Mouse (Mus musculus) limb, embryonic 13.5 days (tissue): ENCODE results near the gene Gm45208. TPM values are rescaled to one million over a fixed set of nuclear protein-coding genes. Genes with fewer than 3 reads are reported as not detected.

Experiments
- ATAC-seq: fragments of 200-750 bp; cut with Nextera tagmentation; 2 replicates; pipeline ENCODE4 v1.8.0; 2017; ENCODE audit warnings: low read depth, moderate number of reproducible peaks, moderate TSS enrichment; ENCODE audit not compliant: low FRiP score
- H3K27ac ChIP-seq: fragments of 300-500 bp; sonication (generic); 2 replicates; pipeline ENCODE4 v1.5.1; 2015; ENCODE audit warnings: inconsistent platforms, mild to moderate bottlenecking, moderate library complexity
- H3K27me3 ChIP-seq: fragments of 300-500 bp; sonication (generic); 2 replicates; pipeline ENCODE4 v1.6.1; 2015; ENCODE audit warnings: mild to moderate bottlenecking, inconsistent platforms
- H3K36me3 ChIP-seq: fragments of 300-500 bp; sonication (generic); 2 replicates; pipeline ENCODE4 v1.6.1; 2015; ENCODE audit warnings: inconsistent platforms, mild to moderate bottlenecking, moderate library complexity
- H3K4me1 ChIP-seq: fragments of 300-500 bp; sonication (generic); 2 replicates; pipeline ENCODE4 v1.6.1; 2015; ENCODE audit warnings: inconsistent platforms
- H3K4me2 ChIP-seq: fragments of 300-500 bp; sonication (generic); replicated peaks from 2 replicates; pipeline ENCODE4 v1.6.1; 2015; ENCODE audit warnings: inconsistent platforms, mild to moderate bottlenecking, moderate library complexity
- H3K4me3 ChIP-seq: fragments of 300-500 bp; sonication (generic); 2 replicates; pipeline ENCODE4 v1.5.1; 2015; ENCODE audit warnings: moderate library complexity, mild to moderate bottlenecking, inconsistent platforms
- H3K9ac ChIP-seq: fragments of 300-500 bp; sonication (generic); 2 replicates; pipeline ENCODE4 v1.6.1; 2015; ENCODE audit warnings: mild to moderate bottlenecking, inconsistent platforms
- H3K9me3 ChIP-seq: fragments of 300-500 bp; sonication (generic); 2 replicates; pipeline ENCODE4 v1.6.1; 2016; ENCODE audit warnings: inconsistent platforms
- WGBS: fragments of 180-500 bp; shearing (Covaris S2); methylation state at CpG from one replicate; pipeline ENCODE4 v1.1.7; 2015; 5-methylcytosine and 5-hydroxymethylcytosine counted together
- polyA plus RNA-seq: library from polyadenylated mRNA; unstranded; fragments of >200 nt; fragmentation: Nextera tagmentation; extraction: Ambion mirVana; gene quantifications from 2 replicates; pipeline ENCODE4 v1.2.1, GENCODE M21; 2015

Gm45208 gene
- polyA plus RNA-seq, result 0.48 and 0.78 TPM in 2 replicates

DNA sequence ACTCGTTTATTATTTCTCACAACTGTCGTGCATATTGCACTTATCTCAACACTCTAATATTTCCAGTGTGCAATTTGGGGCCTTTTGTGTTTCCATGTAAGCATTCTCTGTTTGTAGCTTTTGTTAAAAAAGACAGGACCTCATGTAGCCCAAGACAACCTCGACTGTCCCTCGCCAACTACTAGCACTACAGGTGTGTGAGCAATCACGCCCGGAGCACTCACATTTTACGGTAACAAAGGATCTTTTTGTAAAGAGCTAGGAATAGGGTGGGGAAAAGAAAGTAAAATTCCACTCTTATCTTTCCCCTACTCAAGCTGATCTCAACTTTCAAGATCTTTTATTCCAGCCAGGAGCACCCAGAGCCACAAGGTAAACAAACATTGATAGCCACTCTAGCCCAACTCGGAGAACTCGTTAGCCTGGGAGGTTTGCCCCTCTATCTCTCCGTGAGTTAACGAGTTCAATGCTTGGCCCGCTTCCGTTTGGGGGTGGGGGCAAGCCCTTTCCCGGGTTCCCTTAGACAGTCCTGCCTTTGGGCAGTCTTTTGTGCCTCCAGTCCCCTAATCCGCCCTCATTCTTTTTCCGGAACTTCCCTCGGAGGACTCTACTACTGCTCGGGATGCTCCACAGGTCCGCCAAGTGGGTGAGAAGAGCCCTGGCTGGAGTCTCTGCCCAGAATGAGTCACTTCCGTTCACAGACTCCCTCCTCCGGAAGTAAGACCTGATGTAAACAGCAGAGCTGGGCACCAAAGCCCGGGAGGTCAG lies at the start of gene Gm45208:
Gene Gm45208 (plus strand): TSS at position 732 of the 768 bp plus-strand sequence.
- ATAC-seq, result peak; percentile 89
- no peaks in the 10 kb centered on the region for H3K9me3 ChIP-seq
- H3K9ac ChIP-seq, result peak within 1 kb of the TSS; percentile 68
- peaks cover 21% of the 10 kb centered on the region; the same call in 1 of the 2 replicates for H3K36me3 ChIP-seq
- 17% methylated on average over 22 of the region's 22 CpGs for WGBS
- H3K4me1 ChIP-seq, result no peaks in the 10 kb centered on the region
- no peaks in the 10 kb centered on the region for H3K27me3 ChIP-seq
- peak within 1 kb of the TSS; percentile 71 for H3K4me2 ChIP-seq
- peak within 1 kb of the TSS; percentile 58 for H3K4me3 ChIP-seq
- peak within 1 kb of the TSS; percentile 84 for H3K27ac ChIP-seq

DNA sequence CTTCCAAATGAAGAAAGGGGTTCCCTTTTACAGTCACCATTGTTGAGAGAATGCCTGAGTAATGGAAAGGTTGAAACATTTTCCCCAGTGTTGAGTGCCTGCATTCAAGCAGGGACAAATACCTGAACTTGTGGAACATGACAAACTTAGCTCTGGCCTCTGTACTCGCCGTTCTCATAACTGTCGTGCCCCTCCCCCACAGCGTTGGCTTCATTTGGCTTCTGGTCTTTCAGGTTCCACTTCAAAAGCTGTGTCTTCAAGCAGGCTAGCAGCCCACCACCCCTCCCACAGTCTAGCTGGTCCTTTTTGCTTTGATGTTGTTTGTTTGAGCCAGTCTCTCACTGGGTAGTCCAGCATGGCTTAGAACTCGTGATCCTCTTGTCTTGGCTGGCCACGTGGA lies 49.3 kb upstream of the Gm45208 start:
- no peak for ATAC-seq
- WGBS, result 38% methylated on average over 6 of the region's 6 CpGs
- Histone ChIP-seq H3K4me3 (no peak overlapping the region), H3K36me3 (peaks cover 6% of the 10 kb centered on the region; the same call in 1 of the 2 replicates), H3K4me1 (peaks cover 18% of the 10 kb centered on the region), H3K9me3 (no peaks in the 10 kb centered on the region), H3K27ac (no peak overlapping the region), H3K27me3 (no peaks in the 10 kb centered on the region), H3K9ac (no peak overlapping the region), H3K4me2 (no peak overlapping the region)

DNA sequence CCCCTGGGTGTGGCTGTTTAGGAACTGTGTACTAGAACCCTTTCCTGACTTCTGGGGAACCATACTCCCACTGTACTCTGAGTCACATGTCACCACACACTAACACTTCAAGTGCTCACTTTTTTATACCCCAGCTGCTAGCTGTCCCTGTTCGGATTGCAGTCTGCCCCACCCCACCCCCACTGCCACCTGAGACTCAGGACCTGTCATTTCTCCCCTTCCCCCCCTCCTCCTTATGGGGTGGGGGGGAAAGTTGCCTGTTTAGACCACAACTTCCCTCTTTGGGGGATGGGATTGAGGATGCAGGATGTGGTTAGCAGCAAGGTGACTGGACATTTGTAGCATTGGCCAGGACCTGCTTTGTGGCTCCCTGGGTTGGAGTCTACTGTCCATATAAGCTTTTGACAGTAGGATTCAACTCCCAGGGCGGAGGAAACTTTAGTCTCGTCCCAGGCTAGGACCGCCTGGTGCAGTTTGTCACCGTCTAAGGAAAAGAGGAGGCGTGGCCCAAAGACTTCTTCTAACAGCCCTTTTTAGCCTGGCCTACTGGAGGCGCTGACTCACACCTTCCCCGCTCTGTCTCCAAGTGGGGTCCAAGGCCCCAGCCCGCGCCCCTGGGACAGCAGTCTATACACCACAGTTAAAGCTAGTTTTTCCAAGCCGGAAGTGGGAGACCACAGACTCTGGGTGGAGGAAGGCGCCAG lies 48.3 kb upstream of the Gm45208 start:
- H3K4me1 ChIP-seq, result peaks cover 18% of the 10 kb centered on the region
- H3K27ac ChIP-seq, result peak overlapping the region; percentile 70; the same call in 1 of the 2 replicates
- peak overlapping the region; percentile 29; the same call in 1 of the 2 replicates for H3K4me3 ChIP-seq
- no peak overlapping the region for H3K9ac ChIP-seq
- 23% methylated on average over 12 of the region's 12 CpGs for WGBS
- H3K27me3 ChIP-seq, result no peaks in the 10 kb centered on the region
- H3K36me3 ChIP-seq, result peaks cover 5% of the 10 kb centered on the region; the same call in 1 of the 2 replicates
- ATAC-seq, result peak; percentile 1; the same call in 1 of the 2 replicates
- peak overlapping the region; percentile 57 for H3K4me2 ChIP-seq
- no peaks in the 10 kb centered on the region for H3K9me3 ChIP-seq

DNA sequence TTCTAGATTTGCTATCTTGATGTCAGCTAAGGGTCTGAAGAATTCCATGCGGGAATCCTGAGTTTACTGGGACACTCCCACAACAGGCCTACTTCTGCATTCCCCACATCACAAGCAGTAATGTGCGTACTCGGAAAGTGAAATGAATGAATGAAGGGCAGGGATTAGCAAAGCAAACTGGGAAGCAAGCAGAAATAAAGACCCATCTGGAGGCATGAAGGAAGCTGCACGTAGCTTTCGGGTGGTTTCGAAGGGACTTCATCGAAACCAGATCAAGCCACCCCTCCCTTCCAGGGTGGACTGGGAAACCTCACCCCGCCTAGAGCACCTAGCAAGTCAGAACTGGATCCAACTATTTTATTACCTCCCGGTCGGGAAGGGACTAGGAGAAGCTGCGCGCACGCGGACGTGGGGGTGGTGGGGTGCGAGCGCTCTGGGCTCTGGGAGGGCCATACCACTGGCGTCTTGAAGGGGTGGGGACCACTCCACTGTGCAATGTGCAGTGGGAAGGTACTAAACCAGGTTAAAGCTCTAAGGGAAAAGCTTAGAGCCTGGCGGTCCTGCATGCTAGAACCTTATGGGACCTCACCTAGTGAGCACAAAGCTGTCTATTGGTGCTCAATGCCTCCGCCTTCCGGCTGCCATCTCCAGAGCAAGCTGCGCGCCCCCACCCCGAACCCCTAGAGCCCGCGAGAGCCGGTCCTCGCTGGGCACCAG lies 47.6 kb upstream of the Gm45208 start:
- 31% methylated on average over 28 of the region's 28 CpGs for WGBS
- H3K9me3 ChIP-seq, result no peaks in the 10 kb centered on the region
- H3K36me3 ChIP-seq, result no peaks in the 10 kb centered on the region
- H3K4me2 ChIP-seq, result peak overlapping the region; percentile 57
- no peaks in the 10 kb centered on the region for H3K27me3 ChIP-seq
- H3K9ac ChIP-seq, result 0 out of 2 replicates have a peak overlapping the region, but pooled peaks have one; percentile 2
- peak overlapping the region; percentile 70 for H3K27ac ChIP-seq
- H3K4me3 ChIP-seq, result peak overlapping the region; percentile 29
- peaks cover 18% of the 10 kb centered on the region for H3K4me1 ChIP-seq
- peak; percentile 16; the same call in 1 of the 2 replicates for ATAC-seq

DNA sequence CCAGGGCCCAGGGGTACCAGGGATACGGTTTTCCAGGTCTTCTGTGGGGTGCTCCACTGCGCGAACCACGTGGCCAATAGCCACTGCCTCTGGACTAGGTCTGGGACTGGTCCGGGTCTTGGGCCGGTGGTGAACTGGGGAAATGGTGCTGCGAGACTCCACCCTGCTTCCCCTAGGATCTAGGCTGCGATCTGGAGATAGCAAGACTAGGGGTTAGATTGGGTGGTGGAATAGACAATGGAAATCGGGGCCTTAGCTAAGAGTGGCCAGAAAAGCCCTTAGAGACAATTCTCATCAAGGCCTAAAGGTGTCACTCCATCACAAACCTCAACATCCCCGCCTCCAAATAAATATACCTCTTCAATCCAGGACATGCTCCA lies 47.1 kb upstream of the Gm45208 start:
- Histone ChIP-seq H3K9ac (no peak overlapping the region), H3K27me3 (no peaks in the 10 kb centered on the region), H3K27ac (peak overlapping the region; percentile 70), H3K9me3 (no peaks in the 10 kb centered on the region), H3K4me2 (peak overlapping the region; percentile 57), H3K4me1 (peaks cover 18% of the 10 kb centered on the region), H3K36me3 (no peaks in the 10 kb centered on the region), H3K4me3 (peak overlapping the region; percentile 29)
- 33% methylated on average over 10 of the region's 10 CpGs for WGBS
- 0 out of 2 replicates have a peak, but pooled peaks have one; percentile 2 for ATAC-seq

DNA sequence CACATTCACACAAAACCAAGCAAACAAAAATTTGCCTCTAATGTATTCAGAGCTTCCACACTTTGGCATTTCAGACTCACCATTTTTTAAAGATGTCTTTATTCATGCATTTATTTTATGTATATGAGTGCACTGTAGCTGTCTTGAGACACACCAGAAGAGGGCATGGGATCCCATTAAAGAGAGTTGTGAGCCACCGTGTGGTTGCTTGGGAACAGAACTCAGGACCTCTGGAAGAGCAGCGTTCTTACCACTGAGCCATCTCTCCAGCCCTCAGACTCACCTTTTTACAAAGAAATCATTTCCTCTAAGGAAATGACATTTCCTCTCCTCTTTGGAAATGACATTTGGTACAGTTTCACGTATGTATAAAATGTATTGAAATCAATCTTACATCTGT lies 43.1 kb upstream of the Gm45208 start:
- Histone ChIP-seq H3K27me3 (no peaks in the 10 kb centered on the region), H3K9ac (no peak overlapping the region), H3K9me3 (no peaks in the 10 kb centered on the region), H3K36me3 (no peaks in the 10 kb centered on the region), H3K4me3 (no peak overlapping the region), H3K4me2 (no peak overlapping the region), H3K27ac (no peak overlapping the region), H3K4me1 (peaks cover 4% of the 10 kb centered on the region)
- WGBS, result 37% methylated on average over 3 of the region's 3 CpGs
- no peak for ATAC-seq

DNA sequence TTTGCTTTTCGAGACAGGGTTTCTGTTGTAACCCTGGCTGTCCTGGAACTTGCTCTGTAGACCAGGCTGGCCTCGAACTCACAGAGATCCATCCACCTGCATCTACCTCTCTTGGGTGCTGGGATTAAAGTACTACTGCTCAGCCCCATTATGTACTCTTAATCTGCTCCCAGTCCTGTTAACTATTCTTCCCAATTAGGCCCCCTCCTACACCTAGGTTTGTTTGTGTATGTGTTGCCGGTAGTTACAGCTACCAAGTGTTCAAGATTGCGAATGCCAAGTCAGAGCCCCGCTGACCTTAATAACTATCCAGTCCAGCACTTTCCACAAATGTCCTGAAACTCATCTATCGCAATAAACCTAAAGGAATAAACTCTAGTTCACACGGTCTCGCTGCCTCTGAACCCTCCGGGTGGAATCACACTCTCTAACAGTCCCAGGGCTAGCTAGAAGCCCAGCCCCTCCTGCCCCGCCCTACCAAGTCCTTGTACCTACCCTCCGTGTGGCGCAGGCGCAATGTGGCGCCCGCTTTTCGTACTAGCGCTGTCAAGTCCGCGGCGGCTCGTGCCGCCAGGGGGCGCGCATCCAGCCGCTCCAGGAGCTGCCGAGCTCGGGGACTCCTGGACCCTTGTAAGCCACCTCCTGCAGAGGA lies 42.5 kb upstream of the Gm45208 start:
- Histone ChIP-seq H3K4me2 (peak overlapping the region; percentile 61), H3K4me1 (no peaks in the 10 kb centered on the region), H3K36me3 (no peaks in the 10 kb centered on the region), H3K4me3 (peak overlapping the region; percentile 36), H3K27ac (no peak overlapping the region), H3K9ac (peak overlapping the region; percentile 55; the same call in 1 of the 2 replicates), H3K27me3 (no peaks in the 10 kb centered on the region), H3K9me3 (no peaks in the 10 kb centered on the region)
- 16% methylated on average over 27 of the region's 27 CpGs for WGBS
- ATAC-seq, result peak; percentile 93

DNA sequence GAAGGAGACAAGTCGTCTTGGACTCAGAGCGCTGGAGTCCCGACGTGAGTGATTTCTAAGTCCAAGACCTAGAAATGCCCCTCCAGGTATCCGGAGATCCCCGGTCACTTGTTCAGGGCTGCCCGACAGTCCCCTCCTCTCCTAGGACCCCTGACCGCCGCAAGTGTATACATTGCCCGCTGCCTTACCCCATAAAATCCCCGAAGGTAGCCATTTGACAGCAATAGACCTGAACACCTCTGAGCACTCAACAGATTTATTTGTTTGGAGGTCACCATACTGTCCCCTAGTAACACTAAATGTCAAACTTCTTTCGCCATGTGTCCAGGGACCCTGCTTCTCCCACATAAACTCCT lies 42.0 kb upstream of the Gm45208 start:
- H3K9me3 ChIP-seq, result no peaks in the 10 kb centered on the region
- H3K27ac ChIP-seq, result no peak overlapping the region
- no peaks in the 10 kb centered on the region for H3K36me3 ChIP-seq
- ATAC-seq, result peak; percentile 34; the same call in 1 of the 2 replicates
- 22% methylated on average over 12 of the region's 12 CpGs for WGBS
- no peaks in the 10 kb centered on the region for H3K4me1 ChIP-seq
- H3K4me3 ChIP-seq, result peak overlapping the region; percentile 36
- H3K9ac ChIP-seq, result peak overlapping the region; percentile 55; the same call in 1 of the 2 replicates
- no peaks in the 10 kb centered on the region for H3K27me3 ChIP-seq
- peak overlapping the region; percentile 61 for H3K4me2 ChIP-seq

DNA sequence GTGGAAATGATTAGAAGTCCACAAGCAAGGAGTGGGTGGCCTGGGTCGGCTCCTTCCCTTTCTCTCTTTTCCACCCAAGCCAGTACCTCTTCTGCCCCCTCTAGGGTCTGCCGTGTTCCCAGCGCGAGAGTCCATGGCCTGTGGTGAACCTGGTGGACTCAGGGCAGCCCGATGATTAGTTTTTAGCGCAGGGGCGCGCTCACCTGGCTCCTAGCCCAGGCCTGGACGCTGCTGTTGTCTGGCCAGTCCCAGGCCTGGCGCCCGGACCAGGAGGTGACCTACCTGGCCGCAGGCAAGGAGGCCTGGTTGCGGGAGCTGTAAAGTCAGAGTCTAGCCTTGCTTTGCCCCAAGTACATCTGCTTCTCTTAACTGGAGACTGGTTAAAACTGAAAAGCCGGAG lies 41.2 kb upstream of the Gm45208 start, which contains the start of gene Magix:
Gene Magix (minus strand): TSS at position 388 of the 400 bp plus-strand sequence.
- peak within 1 kb of the TSS; percentile 61 for H3K4me2 ChIP-seq
- no peak within 1 kb of the TSS for H3K27ac ChIP-seq
- H3K4me3 ChIP-seq, result peak within 1 kb of the TSS; percentile 36
- no peak for ATAC-seq
- H3K9me3 ChIP-seq, result no peaks in the 10 kb centered on the region
- H3K9ac ChIP-seq, result peak within 1 kb of the TSS; percentile 55; the same call in 1 of the 2 replicates
- 61% methylated on average over 14 of the region's 14 CpGs for WGBS
- no peaks in the 10 kb centered on the region for H3K27me3 ChIP-seq
- H3K4me1 ChIP-seq, result no peaks in the 10 kb centered on the region
- H3K36me3 ChIP-seq, result no peaks in the 10 kb centered on the region

DNA sequence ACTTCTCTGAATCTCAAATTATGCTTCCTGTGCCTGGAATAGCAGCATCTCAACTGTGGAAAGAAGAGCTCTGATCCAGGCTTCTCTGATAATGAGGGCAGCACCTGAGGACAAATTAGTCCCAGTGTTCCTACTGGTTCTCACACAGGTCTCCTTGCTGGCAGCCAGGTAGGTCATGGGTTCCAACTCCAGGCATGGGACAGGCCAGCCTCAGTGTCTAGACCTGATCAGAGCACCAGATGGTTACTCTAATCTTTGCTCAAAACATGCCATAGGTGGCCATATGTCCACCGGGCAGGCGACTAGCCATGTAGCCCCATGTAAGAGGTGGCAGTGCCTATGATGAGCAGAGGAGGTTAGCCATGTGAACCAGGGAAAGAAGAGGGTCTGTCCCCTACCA lies 33.7 kb upstream of the Gm45208 start:
- Histone ChIP-seq H3K4me1 (no peaks in the 10 kb centered on the region), H3K4me2 (no peak overlapping the region), H3K9me3 (no peaks in the 10 kb centered on the region), H3K9ac (no peak overlapping the region), H3K27ac (no peak overlapping the region), H3K27me3 (no peaks in the 10 kb centered on the region), H3K4me3 (no peak overlapping the region), H3K36me3 (no peaks in the 10 kb centered on the region)
- 82% methylated on average over 2 of the region's 2 CpGs for WGBS
- no peak for ATAC-seq

DNA sequence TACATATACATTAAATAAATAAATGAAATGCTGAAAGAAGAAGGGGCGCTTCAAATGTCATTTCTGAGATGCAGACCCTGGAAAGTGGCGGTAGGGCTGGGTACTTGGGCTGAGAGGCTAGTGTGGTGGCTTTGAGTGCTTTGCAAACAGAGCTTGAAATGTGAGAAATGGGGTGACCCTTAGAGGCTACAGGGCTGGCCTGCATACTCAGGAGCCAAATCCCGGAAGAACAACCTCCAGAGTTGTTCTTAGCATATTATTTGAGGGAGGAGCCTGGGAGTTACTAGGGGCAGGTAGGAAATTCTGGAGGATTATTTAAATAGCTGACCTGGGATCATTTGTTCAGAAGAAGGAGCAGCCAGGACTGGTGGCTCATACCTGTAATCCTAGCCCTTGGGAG lies 31.6 kb upstream of the Gm45208 start:
- no peaks in the 10 kb centered on the region for H3K36me3 ChIP-seq
- ATAC-seq, result no peak
- H3K27ac ChIP-seq, result no peak overlapping the region
- no peaks in the 10 kb centered on the region for H3K9me3 ChIP-seq
- no peak overlapping the region for H3K4me2 ChIP-seq
- H3K4me3 ChIP-seq, result no peak overlapping the region
- no peaks in the 10 kb centered on the region for H3K27me3 ChIP-seq
- 65% methylated on average over 3 of the region's 3 CpGs for WGBS
- no peak overlapping the region for H3K9ac ChIP-seq
- H3K4me1 ChIP-seq, result no peaks in the 10 kb centered on the region
